Mouse (Mus musculus) embryonic facial prominence, embryonic 10.5 days (tissue): ENCODE results near the gene Zfp174. TPM values are rescaled to one million over a fixed set of nuclear protein-coding genes. Genes with fewer than 3 reads are reported as not detected.
"Not testable (repeated sequence)": the region's sequence is repeated elsewhere in the genome, so short reads cannot be mapped to it uniquely, and the experiment has no call there.

ENCODE experiments used
- DNase-seq: peaks from one replicate; pipeline ENCODE4 v3.0.0-alpha.2; 2017; ENCODE audit warnings: low spot score
- H3K27ac ChIP-seq: fragments of 300-500 bp; sonication (generic); replicated peaks from 2 replicates; pipeline ENCODE4 v1.5.1; 2016; ENCODE audit warnings: mild to moderate bottlenecking
- H3K27me3 ChIP-seq: fragments of 300-500 bp; sonication (generic); replicated peaks from 2 replicates; pipeline ENCODE4 v1.6.1; 2016; ENCODE audit warnings: low read depth, mild to moderate bottlenecking; ENCODE audit not compliant: poor library complexity, severe bottlenecking
- H3K36me3 ChIP-seq: fragments of 300-500 bp; sonication (generic); replicated peaks from 2 replicates; pipeline ENCODE4 v1.6.1; 2016; ENCODE audit warnings: mild to moderate bottlenecking, moderate library complexity
- H3K4me1 ChIP-seq: fragments of 300-500 bp; sonication (generic); 2 replicates; pipeline ENCODE4 v1.6.1; 2016
- H3K4me3 ChIP-seq: fragments of 300-500 bp; sonication (generic); 2 replicates; pipeline ENCODE4 v1.5.1; 2016; ENCODE audit warnings: mild to moderate bottlenecking, moderate library complexity
- H3K9me3 ChIP-seq: fragments of 300-500 bp; sonication (generic); 2 replicates; pipeline ENCODE4 v1.6.1; 2016; ENCODE audit warnings: mild to moderate bottlenecking
- WGBS: fragments of 180-500 bp; shearing (Covaris S2); methylation state at CpG from one replicate; pipeline ENCODE4 v1.1.7; 2016; 5-methylcytosine and 5-hydroxymethylcytosine counted together
- polyA plus RNA-seq: library from polyadenylated mRNA; unstranded; fragments of >200 nt; fragmentation: Nextera tagmentation; extraction: Ambion mirVana; gene quantifications from 2 replicates; pipeline ENCODE4 v1.2.1, GENCODE M21; 2016

Gene Zfp174
- polyA plus RNA-seq, 1 experiment from 2014 or later, result 0.82 TPM

DNA sequence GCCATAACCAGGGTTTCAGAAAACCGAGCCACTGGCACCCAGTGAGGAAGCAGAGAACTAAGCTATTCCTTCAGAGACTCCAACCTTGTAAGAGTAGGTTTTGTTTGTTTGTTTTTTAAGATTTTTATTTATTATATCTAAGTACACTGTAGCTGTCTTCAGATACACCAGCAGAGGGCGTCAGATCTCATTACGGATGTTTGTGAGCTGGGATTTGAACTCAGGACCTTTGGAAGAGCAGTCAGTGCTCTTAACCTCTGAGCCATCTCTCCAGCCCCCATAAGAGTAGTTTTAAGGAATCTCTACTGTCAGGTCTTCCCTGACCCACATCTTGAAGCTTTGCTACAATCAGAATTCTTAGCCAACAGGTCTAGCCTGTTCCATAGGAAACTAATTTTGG lies 1.3 kb downstream of the Zfp174 start:
- no peak overlapping the region for H3K27ac ChIP-seq
- H3K9me3 ChIP-seq, result no peaks in the 10 kb centered on the region
- H3K27me3 ChIP-seq, result no peaks in the 10 kb centered on the region
- H3K4me3 ChIP-seq, result no peak overlapping the region
- no peaks in the 10 kb centered on the region for H3K36me3 ChIP-seq
- H3K4me1 ChIP-seq, result peaks cover 10% of the 10 kb centered on the region
- 74% methylated on average over 3 of the region's 3 CpGs for WGBS
- no peak for DNase-seq

DNA sequence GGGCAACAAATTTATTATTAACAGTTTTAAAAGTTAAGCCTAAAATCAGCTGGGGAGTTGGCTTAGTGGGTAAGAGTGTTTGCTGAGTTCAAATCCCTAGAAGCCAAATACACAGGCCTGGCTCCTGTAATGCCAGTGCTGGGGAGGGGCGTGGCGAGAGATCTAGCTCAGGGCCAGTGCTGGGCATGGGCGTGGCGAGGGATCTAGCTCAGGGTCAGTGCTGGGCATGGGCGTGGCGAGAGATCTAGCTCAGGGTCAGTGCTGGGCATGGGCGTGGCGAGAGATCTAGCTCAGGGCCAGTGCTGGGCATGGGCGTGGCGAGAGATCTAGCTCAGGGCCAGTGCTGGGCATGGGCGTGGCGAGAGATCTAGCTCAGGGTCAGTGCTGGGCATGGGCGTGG lies 4.2 kb downstream of the Zfp174 start:
- not testable (repeated sequence) for H3K4me3 ChIP-seq, H3K27me3 ChIP-seq, H3K9me3 ChIP-seq, H3K4me1 ChIP-seq, H3K27ac ChIP-seq, H3K36me3 ChIP-seq, DNase-seq
- WGBS, result 90% methylated on average over 13 of the region's 13 CpGs

DNA sequence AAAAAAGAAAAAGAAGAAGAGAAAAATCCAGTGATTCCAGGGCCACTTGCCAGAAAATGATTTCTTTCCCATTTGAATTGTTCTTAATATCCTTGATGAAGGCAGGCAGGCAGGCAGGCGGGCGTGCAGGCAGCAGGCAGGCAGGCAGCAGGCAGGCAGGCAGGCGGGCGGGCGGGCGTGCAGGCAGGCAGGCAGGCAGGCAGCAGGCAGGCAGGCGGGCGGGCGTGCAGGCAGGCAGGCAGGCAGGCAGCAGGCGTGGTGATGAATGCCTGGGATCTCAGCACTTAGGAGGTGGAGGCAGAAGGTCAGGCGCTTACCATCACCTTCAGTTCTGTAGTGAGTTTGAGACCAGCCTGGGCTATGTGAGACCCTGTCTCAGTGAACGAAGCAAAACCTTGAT lies 5.5 kb downstream of the Zfp174 start:
- H3K36me3 ChIP-seq, result no peaks in the 10 kb centered on the region
- WGBS, result 35% methylated on average over 12 of the region's 12 CpGs
- H3K27me3 ChIP-seq, result no peaks in the 10 kb centered on the region
- no peak overlapping the region for H3K27ac ChIP-seq
- H3K9me3 ChIP-seq, result no peaks in the 10 kb centered on the region
- peak; percentile 57 for DNase-seq
- H3K4me3 ChIP-seq, result no peak overlapping the region
- H3K4me1 ChIP-seq, result peaks cover 4% of the 10 kb centered on the region

DNA sequence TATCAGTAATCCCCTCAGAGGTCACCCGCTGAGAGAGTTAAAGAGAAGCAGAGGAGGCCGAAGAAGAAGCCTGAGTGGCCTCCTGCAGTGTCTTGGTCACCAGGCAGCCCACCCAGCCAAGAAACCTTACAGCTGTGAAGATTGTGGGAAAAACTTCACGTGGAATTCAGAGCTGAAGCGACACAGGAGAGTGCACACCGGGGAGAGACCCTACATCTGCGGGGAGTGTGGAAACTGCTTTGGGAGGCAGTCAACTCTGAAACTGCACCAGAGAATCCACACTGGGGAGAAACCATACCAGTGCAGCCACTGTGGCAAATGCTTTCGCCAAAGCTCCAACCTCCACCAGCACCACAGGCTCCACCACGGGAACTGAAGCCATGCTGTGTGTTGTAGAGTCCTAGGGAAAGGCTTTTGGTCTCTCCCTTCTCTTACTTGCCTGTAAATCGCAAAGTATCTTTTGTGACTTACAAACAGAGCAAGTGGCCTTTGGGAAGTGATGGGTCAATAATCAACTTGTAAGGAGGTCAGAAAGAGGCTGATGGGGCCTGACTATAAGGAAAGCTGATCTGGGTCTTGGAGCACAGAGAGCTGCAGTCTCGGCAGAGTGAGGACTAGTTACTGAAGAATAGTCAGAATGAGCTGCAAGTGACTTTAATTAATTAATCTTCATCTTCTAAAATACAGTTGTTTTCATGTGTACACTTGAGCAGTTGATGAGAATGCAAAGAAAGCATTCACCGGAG lies 7.5 kb downstream of the Zfp174 start:
- Histone ChIP-seq H3K4me3 (no peak overlapping the region), H3K36me3 (no peaks in the 10 kb centered on the region), H3K9me3 (no peaks in the 10 kb centered on the region), H3K4me1 (no peaks in the 10 kb centered on the region), H3K27me3 (no peaks in the 10 kb centered on the region), H3K27ac (no peak overlapping the region)
- WGBS, result 62% methylated on average over 11 of the region's 11 CpGs
- no peak for DNase-seq

DNA sequence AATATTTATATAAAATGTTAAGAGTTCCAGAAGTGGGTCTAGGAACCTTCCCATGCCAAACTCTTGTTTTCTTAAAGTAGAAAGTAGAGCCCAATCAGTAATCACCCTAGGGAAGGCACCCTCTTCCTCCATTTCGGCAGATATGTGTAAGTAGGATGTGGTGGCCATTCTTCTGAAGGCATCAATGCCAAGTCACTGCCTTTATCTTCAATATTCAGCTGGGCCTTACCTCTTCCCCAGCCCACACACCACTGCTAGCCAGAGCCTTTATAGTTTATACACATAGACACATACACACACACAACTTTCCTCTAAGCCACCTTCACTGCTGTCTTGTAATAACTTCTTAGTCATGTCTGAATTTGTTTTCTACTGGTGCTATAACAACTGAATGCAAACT lies 8.7 kb downstream of the Zfp174 start:
- Histone ChIP-seq H3K27me3 (no peaks in the 10 kb centered on the region), H3K36me3 (peaks cover 5% of the 10 kb centered on the region), H3K4me1 (no peaks in the 10 kb centered on the region), H3K27ac (no peak overlapping the region), H3K4me3 (no peak overlapping the region), H3K9me3 (no peaks in the 10 kb centered on the region)
- DNase-seq, result no peak
- 76% methylated on average over 1 of the region's 1 CpGs for WGBS

DNA sequence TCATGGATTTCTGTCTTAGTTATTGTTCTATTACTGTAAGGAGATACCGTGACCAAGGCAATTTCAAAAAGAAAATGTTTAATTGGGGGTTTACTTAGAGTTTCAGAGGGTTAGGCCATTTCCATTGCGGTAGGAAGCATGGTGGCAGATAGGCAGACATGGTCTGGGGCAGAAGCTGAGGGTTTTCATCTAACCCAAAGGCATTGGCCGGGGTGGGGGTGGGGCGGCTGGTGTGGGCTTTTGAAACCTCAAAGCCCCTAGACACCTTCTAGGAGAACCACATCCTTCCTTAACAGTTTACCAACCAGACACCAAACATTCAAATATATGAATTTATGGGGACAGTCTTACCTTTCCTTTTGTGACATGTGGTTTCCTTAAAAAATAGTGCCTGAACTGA lies 12.2 kb downstream of the Zfp174 start:
- Histone ChIP-seq H3K27ac (no peak overlapping the region), H3K9me3 (no peaks in the 10 kb centered on the region), H3K36me3 (peaks cover 27% of the 10 kb centered on the region), H3K4me3 (no peak overlapping the region), H3K27me3 (no peaks in the 10 kb centered on the region), H3K4me1 (no peaks in the 10 kb centered on the region)
- WGBS, result 91% methylated on average over 4 of the region's 4 CpGs
- no peak for DNase-seq

DNA sequence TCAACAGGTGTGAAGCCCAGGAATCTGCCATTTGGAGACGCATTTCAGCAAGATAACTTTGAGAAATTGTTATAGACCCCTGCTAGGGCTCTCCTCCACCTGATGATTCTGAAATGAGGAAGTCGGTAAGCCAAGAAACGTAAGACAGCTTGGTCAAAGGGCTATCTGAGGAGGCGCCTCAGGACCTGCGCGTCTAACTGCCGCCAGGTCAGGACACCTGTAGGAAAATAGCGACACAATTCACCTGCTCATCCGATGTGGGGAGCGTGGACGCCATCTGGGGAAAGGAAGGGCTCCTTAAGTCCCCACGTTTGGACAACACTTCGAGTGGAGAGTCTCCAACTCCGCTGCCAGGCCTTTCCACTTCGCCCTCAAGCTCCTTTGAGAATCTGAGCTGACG lies 24.7 kb downstream of the Zfp174 start:
- Histone ChIP-seq H3K36me3 (peaks cover 32% of the 10 kb centered on the region), H3K4me3 (peak overlapping the region; percentile 73), H3K9me3 (no peaks in the 10 kb centered on the region), H3K27me3 (no peaks in the 10 kb centered on the region), H3K27ac (peak overlapping the region; percentile 86), H3K4me1 (peaks cover 20% of the 10 kb centered on the region)
- WGBS, result 2% methylated on average over 16 of the region's 16 CpGs
- no peak for DNase-seq

DNA sequence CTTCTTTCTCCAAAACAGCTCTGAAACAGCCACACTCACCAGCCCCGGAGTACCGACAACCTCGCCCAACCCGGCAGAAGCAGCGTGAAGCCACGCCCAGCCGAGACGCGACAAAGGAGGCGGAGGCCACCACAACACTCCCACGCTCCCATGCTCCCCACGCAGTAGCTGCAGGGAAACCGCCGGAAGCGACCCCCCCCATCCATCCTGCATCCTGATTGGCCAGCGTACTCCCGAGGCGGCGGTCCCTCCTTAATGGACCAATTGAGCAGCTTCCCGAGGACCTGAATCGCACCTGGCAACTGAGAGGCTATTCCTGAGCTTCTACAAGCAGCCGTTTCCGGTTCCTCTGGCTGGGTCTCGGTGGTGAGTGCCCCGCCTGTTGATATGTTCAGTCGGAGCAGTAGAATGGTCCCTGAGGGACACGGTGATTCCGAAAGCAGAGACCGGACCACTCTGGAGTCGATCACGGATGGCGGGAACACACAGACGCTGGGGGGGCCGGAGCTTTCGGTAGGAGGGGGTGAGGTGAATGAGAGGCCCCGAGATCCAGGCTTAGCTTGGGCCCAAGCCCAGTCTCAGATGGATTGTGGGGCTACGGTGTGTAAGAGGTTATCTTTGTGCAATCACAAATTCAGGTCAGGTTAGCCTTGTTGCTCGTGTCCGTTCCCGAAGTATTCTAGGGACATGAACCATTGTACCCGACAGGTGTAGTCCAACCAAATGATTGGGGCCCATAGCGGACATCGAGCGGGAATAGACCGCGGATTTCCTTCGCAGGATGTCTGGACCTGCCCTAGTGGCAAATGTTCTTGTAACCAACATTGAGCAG lies 25.4 kb downstream of the Zfp174 start, which contains the start of gene Naa60:
Gene Naa60, plus strand, starts transcription at position 160 of the 832 bp plus-strand sequence.
- peaks cover 20% of the 10 kb centered on the region for H3K4me1 ChIP-seq
- WGBS, result 4% methylated on average over 47 of the region's 47 CpGs
- H3K27me3 ChIP-seq, result no peaks in the 10 kb centered on the region
- H3K36me3 ChIP-seq, result peaks cover 28% of the 10 kb centered on the region
- peak within 1 kb of the TSS; percentile 86 for H3K27ac ChIP-seq
- DNase-seq, result peak; percentile 97
- H3K4me3 ChIP-seq, result peak within 1 kb of the TSS; percentile 73
- no peaks in the 10 kb centered on the region for H3K9me3 ChIP-seq

DNA sequence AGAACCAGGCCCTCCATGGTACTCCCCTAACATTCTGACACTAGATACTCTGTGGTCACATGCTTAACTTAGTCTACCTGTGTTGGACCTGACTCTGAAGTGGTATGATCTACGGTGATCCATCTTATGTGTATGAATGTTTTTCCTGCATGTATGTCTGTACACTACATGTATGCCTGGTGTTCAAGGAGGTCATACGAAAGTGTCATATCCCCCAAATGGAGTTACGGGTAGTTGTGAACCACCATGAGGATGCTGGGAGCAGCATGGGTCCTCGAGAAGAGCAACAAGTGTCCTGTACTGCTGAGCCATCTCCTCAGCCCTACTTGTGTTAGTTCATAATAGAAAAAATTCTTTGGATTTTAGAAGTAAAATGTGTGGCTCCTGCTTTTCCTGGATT lies 29.3 kb downstream of the Zfp174 start:
- H3K36me3 ChIP-seq, result peaks cover 29% of the 10 kb centered on the region
- no peak overlapping the region for H3K4me3 ChIP-seq
- H3K9me3 ChIP-seq, result no peaks in the 10 kb centered on the region
- peaks cover 17% of the 10 kb centered on the region for H3K4me1 ChIP-seq
- no peak overlapping the region for H3K27ac ChIP-seq
- no peak for DNase-seq
- H3K27me3 ChIP-seq, result no peaks in the 10 kb centered on the region
- 90% methylated on average over 4 of the region's 4 CpGs for WGBS

DNA sequence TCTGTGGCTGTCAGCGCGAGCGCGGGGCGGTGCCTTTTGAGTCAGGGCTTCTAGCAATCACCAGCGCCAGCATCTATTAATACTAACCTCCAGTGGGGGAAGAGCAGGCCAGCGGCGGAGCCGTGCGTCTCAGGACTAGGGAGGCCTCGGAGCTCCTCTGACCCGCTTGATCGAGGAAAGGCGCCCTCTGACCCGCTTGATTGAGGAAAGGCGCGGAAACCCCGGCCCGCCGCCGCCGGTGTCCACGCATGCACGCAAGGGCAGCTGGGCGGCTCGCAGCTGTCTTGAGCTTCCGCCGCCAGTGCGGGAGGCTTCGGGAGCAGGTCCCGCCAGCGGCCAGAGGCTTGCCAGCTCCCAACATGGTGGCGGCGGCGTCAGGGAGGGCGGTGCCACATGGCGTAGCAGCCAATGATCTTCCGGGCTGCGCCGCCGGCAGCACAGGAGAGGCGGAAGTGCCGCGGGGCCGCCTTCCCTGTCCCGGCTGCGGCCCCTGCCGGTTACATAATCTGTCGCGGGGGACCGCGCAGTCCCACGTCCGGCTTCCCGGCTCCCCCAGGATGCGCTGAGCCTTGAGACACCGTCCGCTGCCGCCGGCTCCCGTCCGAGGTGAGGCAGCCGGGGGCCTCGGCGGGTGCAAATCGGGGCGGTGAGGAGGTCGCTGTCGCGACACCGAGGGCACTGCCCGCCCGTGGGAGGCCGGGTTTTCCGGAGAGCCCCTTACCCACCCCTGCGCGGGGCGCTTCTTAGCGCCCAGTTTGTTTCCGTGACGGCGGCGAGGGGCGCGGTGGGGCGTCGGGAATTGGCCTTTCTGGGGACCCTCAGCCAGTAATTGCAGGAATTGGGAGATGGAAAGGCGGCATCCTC lies 37.4 kb downstream of the Zfp174 start, which contains the start of the genes Zfp597 and Gm20695:
Gene Zfp597, minus strand, starts transcription at position 361 of the 864 bp plus-strand sequence.
Gene Gm20695, plus strand, starts transcription at position 448 of the 864 bp plus-strand sequence.
- H3K9me3 ChIP-seq, result no peaks in the 10 kb centered on the region
- H3K36me3 ChIP-seq, result peaks cover 6% of the 10 kb centered on the region
- peak within 1 kb of the TSS; percentile 81 for H3K4me3 ChIP-seq
- H3K27ac ChIP-seq, result peak within 1 kb of the TSS; percentile 92
- no peaks in the 10 kb centered on the region for H3K27me3 ChIP-seq
- WGBS, result under 1% methylated on average over 88 of the region's 88 CpGs
- peaks cover 12% of the 10 kb centered on the region for H3K4me1 ChIP-seq
- DNase-seq, result peak; percentile 96

DNA sequence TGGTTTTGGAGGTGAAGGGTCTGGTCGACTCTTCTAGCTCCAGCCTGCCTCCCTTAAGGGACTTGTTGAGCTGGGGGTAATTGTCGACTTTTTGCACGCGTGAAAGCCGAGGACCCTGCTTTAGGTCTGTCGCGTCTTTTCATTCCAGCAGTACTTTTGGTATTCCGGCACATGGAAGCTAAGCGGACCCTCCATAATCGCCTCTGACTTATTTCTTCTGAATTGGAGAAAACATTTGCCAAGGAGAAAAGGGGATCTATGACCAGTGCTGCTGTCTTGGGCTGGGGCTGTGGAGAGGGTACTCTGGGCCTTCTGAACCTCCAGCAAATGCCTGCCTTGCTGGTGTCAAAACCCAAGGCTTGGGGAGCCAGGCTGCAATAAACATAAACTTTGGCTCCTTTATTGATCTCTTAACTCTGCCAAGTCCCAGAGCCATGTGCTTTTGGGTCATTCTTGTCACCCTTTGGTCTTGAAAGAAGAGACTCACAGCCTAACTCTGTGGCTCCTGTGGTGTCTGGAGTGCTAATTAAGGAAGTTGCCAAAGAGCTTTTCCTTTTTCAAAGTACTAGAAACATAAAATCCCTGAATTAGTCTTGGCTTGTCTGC lies 38.1 kb downstream of the Zfp174 start:
- Histone ChIP-seq H3K36me3 (peaks cover 3% of the 10 kb centered on the region; the same call in 1 of the 2 replicates), H3K27me3 (no peaks in the 10 kb centered on the region), H3K4me1 (peaks cover 12% of the 10 kb centered on the region), H3K27ac (peak overlapping the region; percentile 92), H3K4me3 (peak overlapping the region; percentile 81), H3K9me3 (no peaks in the 10 kb centered on the region)
- 4% methylated on average over 10 of the region's 10 CpGs for WGBS
- no peak for DNase-seq
